Mouse (Mus musculus) forebrain, embryonic 10.5 days (tissue): ENCODE measurements around the gene Mfsd4b2. TPM values are rescaled to one million over a fixed set of nuclear protein-coding genes. Genes with fewer than 3 reads are reported as not detected.
"Not testable (repeated sequence)": the region's sequence is repeated elsewhere in the genome, so short reads cannot be mapped to it uniquely, and the experiment has no call there.

Experiments
- DNase-seq: peaks from one replicate; pipeline ENCODE4 v3.0.0-alpha.2; 2017; ENCODE audit warnings: low spot score; ENCODE audit errors: extremely low spot score
- H3K27ac ChIP-seq: fragments of 300-500 bp; sonication (generic); 2 replicates; pipeline ENCODE4 v1.5.1; 2016; ENCODE audit warnings: mild to moderate bottlenecking
- H3K27me3 ChIP-seq: fragments of 300-500 bp; sonication (generic); 2 replicates; pipeline ENCODE4 v1.6.1; 2016; ENCODE audit warnings: mild to moderate bottlenecking; ENCODE audit not compliant: poor library complexity, severe bottlenecking
- H3K36me3 ChIP-seq: fragments of 300-500 bp; sonication (generic); replicated peaks from 2 replicates; pipeline ENCODE4 v1.6.1; 2016; ENCODE audit warnings: mild to moderate bottlenecking, moderate library complexity
- H3K4me1 ChIP-seq: fragments of 300-500 bp; sonication (generic); 2 replicates; pipeline ENCODE4 v1.6.1; 2016
- H3K4me3 ChIP-seq: fragments of 300-500 bp; sonication (generic); 2 replicates; pipeline ENCODE4 v1.5.1; 2016; ENCODE audit warnings: mild to moderate bottlenecking, moderate library complexity
- H3K9me3 ChIP-seq: fragments of 300-500 bp; sonication (generic); 2 replicates; pipeline ENCODE4 v1.6.1; 2016; ENCODE audit warnings: mild to moderate bottlenecking, moderate library complexity
- whole genome bisulfite sequencing: fragments of 180-500 bp; shearing (Covaris S2); methylation state at CpG from one replicate; pipeline ENCODE4 v1.1.7; 2016; 5-methylcytosine and 5-hydroxymethylcytosine counted together
- polyA plus RNA-seq: library from polyadenylated mRNA; unstranded; fragments of >200 nt; fragmentation: Nextera tagmentation; extraction: Ambion mirVana; gene quantifications from 2 replicates; pipeline ENCODE4 v1.2.1, GENCODE M21; 2016

The Mfsd4b2 gene
- polyA plus RNA-seq, 1 experiment from 2014 or later = not detected

DNA sequence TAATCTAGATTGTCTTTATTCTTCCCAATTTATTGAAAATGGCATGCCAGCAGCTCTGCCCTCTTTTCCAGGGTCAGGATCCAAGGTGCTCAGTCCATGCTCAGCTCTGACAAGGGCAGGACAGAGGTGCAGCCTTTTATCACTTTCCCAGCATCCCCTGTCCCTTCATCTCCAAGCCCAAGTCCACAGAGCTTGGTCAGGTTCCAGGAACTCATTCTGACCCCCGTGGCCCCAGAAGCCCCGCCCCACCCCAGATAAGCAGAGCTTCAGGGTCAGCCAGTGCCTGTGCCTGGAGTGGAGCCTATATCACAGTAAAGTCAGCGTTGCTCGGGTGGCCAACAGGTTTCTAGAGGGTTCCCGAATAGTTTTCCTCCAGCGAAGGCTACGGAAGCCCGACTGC, 2.2 kb downstream of the Mfsd4b2 start:
- H3K27me3 ChIP-seq = peaks cover 41% of the 10 kb centered on the region
- WGBS = 78% methylated on average over 8 of the region's 8 CpGs
- not testable (repeated sequence) for DNase-seq, H3K4me1 ChIP-seq, H3K9me3 ChIP-seq, H3K27ac ChIP-seq, H3K36me3 ChIP-seq, H3K4me3 ChIP-seq

DNA sequence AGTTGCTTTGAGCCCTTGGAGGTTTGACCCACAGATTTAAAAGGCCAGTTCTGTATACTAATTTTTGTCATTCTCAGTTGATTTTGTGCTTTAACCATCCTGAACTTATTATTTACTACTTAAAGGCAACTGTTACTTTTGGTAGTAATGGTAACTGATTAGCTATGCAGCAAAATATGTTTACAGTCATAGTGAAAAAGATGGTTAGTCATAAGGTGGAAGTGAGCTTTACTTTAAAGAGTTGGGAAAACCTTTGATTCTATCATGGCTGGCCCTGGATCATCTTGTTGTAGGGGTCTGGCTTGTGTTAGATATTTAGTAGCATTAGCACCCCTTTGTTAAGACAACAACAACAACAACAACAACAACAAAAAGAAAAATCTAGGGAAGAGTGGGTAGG, 14.1 kb downstream of the Mfsd4b2 start:
- Histone ChIP-seq H3K27ac (no peak overlapping the region), H3K36me3 (no peaks in the 10 kb centered on the region), H3K4me3 (no peak overlapping the region), H3K27me3 (no peaks in the 10 kb centered on the region), H3K9me3 (no peaks in the 10 kb centered on the region), H3K4me1 (no peaks in the 10 kb centered on the region)
- no peak for DNase-seq

- no peaks in the 10 kb centered on the region for H3K9me3 ChIP-seq
- no peak overlapping the region for H3K4me3 ChIP-seq
- H3K36me3 ChIP-seq = no peaks in the 10 kb centered on the region
- H3K27me3 ChIP-seq = no peaks in the 10 kb centered on the region
- H3K4me1 ChIP-seq = no peaks in the 10 kb centered on the region
- 81% methylated on average over 13 of the region's 13 CpGs for WGBS
- DNase-seq = no peak
- H3K27ac ChIP-seq = no peak overlapping the region
These were observed 17.8 kb downstream of the Mfsd4b2 start for GRCm38 (mm10) chr10:39908768-39909441.

- H3K9me3 ChIP-seq = no peaks in the 10 kb centered on the region
- H3K36me3 ChIP-seq = no peaks in the 10 kb centered on the region
- 85% methylated on average over 10 of the region's 10 CpGs for WGBS
- H3K27me3 ChIP-seq = no peaks in the 10 kb centered on the region
- no peak for DNase-seq
- no peak overlapping the region for H3K4me3 ChIP-seq
- H3K27ac ChIP-seq = no peak overlapping the region
- H3K4me1 ChIP-seq = no peaks in the 10 kb centered on the region
These were observed 19.7 kb downstream of the Mfsd4b2 start for GRCm38 (mm10) chr10:39906799-39907658.

DNA sequence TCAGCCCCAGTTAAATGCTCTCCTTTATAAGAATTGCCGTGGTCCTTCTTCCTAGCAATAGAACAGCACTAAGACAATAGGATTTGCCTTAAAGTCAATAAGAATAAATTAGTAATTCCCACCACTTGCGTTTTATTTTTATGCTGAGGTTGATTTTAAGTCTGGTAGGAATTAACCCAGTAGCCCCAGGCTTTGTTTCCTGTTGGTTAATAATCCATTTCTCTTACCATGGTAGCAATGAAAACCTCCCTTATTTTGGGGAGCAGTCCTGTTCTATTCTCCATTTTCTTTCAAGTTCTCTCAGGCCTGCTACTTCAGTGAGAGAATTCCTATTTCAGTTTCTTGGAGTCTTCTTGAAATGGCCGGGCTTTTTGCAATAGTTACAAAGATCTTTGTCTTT, 22.5 kb downstream of the Mfsd4b2 start:
- Histone ChIP-seq H3K27ac (no peak overlapping the region), H3K27me3 (no peaks in the 10 kb centered on the region), H3K36me3 (no peaks in the 10 kb centered on the region), H3K4me1 (peaks cover 6% of the 10 kb centered on the region), H3K9me3 (no peaks in the 10 kb centered on the region), H3K4me3 (no peak overlapping the region)
- 76% methylated on average over 3 of the region's 3 CpGs for WGBS
- DNase-seq = no peak

DNA sequence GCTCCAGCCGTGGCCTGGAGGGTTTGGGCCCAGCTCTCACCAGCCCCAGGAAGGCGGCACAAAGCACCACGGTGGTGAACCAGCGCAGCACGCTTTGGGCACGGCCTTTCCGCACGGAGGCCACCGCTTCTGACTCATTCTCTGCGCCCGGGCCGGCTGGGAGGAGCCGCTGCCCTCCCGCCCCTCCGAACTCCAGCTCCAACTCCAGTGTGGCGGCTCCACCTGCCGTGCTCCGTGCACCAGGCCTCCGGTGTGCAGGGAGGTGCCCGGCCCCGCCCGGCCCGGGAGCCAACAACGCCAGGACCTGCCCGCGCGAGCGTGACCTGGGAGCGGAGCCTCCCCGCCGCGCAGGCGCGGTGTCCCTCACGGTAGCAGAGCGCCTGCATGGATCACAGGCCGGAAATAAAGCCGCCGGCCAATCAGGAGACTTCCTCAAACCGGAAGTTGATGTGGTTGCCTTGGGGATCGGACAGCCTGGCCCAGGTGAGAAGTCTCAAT, 27.8 kb downstream of the Mfsd4b2 start, which contains the start of gene Mfsd4b4:
TSS of gene Mfsd4b4 (minus strand) at position 365 of the 498 bp plus-strand sequence.
- H3K4me1 ChIP-seq = peaks cover 21% of the 10 kb centered on the region
- under 1% methylated on average over 41 of the region's 41 CpGs for WGBS
- H3K36me3 ChIP-seq = no peaks in the 10 kb centered on the region
- peak; percentile 92 for DNase-seq
- peak within 1 kb of the TSS; percentile 97 for H3K27ac ChIP-seq
- H3K9me3 ChIP-seq = no peaks in the 10 kb centered on the region
- no peaks in the 10 kb centered on the region for H3K27me3 ChIP-seq
- H3K4me3 ChIP-seq = peak within 1 kb of the TSS; percentile 83

- WGBS = 86% methylated on average over 5 of the region's 5 CpGs
- H3K27ac ChIP-seq = no peak overlapping the region
- H3K4me1 ChIP-seq = peaks cover 28% of the 10 kb centered on the region
- no peak for DNase-seq
- H3K9me3 ChIP-seq = no peaks in the 10 kb centered on the region
- peaks cover 3% of the 10 kb centered on the region; the same call in 1 of the 2 replicates for H3K36me3 ChIP-seq
- H3K4me3 ChIP-seq = no peak overlapping the region
- no peaks in the 10 kb centered on the region for H3K27me3 ChIP-seq
These were observed 30.2 kb downstream of the Mfsd4b2 start for GRCm38 (mm10) chr10:39896503-39896902.

- H3K4me3 ChIP-seq = no peak overlapping the region
- H3K27me3 ChIP-seq = no peaks in the 10 kb centered on the region
- H3K9me3 ChIP-seq = no peaks in the 10 kb centered on the region
- H3K27ac ChIP-seq = no peak overlapping the region
- H3K36me3 ChIP-seq = peaks cover 3% of the 10 kb centered on the region; the same call in 1 of the 2 replicates
- DNase-seq = no peak
- 73% methylated on average over 11 of the region's 11 CpGs for WGBS
- H3K4me1 ChIP-seq = peaks cover 23% of the 10 kb centered on the region
These were observed 32.7 kb downstream of the Mfsd4b2 start for GRCm38 (mm10) chr10:39893702-39894697.

DNA sequence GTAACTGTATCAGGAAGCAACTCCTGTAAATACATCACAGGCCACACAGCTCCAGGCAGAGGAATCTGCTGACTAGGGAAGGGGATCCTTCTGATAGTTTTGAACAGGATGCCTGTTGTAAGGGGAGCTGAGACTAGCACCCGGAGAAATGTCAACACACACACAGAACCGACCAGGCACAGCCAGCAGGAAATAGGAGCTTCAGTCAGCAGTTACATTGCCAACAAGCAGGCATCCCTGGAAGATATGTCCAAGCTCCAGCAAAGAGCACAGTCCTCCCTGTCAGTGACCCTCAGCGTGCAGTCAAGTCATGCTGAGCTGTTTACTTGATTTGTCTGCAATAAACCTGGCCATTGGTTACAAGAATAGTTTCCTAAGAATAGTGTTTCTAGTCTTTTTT, 38.1 kb downstream of the Mfsd4b2 start:
- Histone ChIP-seq H3K4me3 (no peak overlapping the region), H3K9me3 (no peaks in the 10 kb centered on the region), H3K27me3 (no peaks in the 10 kb centered on the region), H3K36me3 (peaks cover 3% of the 10 kb centered on the region; the same call in 1 of the 2 replicates), H3K4me1 (peaks cover 10% of the 10 kb centered on the region), H3K27ac (no peak overlapping the region)
- DNase-seq = no peak
- 76% methylated on average over 3 of the region's 3 CpGs for WGBS

Other genes with a start within 250 kb of the Mfsd4b2 start
- 11.6 and 13.9 TPM in 2 replicates for gene Rev3l, start 194.8 kb downstream of the Mfsd4b2 start, polyA plus RNA-seq
- 5.0 and 5.6 TPM in 2 replicates for gene Mfsd4b4, start 27.7 kb downstream of the Mfsd4b2 start, polyA plus RNA-seq
- gene Mfsd4b3, start 33.2 kb upstream of the Mfsd4b2 start, polyA plus RNA-seq = 0.15 TPM in 1 of 2 replicates, not detected in the other
- gene Mfsd4b5, start 59.7 kb upstream of the Mfsd4b2 start, polyA plus RNA-seq = not detected in 2 replicates
- gene Mfsd4b1, start 98.3 kb upstream of the Mfsd4b2 start, polyA plus RNA-seq = 0.12 TPM in 1 of 2 replicates, not detected in the other
- gene Slc16a10, start 215.3 kb upstream of the Mfsd4b2 start, polyA plus RNA-seq = 5.9 and 6.3 TPM in 2 replicates